In genomic region chr13:34154217-34154930, GRCm38 (mm10) we compare ENCODE assay signal across 9 mouse cellular contexts. TPM values are rescaled to one million over a fixed set of nuclear protein-coding genes. Genes with fewer than 3 reads are reported as not detected.
DNase-seq lines count a peak whose midpoint lies in the region; ATAC-seq and TF ChIP-seq lines count a peak whose summit lies in the region.
"Had no signal": no experiment of that assay in that cellular context is flagged by ENCODE, and none has a peak within 500 bp of the region (broad histone marks: within the 10 kb centered on the region; RNA-seq: fewer than 3 reads in every experiment).

No protein-coding gene starts in this region.

- H3K4me3 ChIP-seq in limb, embryonic 14.5 days (replicated peaks; ENCODE audit: low read length) = peak overlapping the region; percentile 6; the same call in 1 of the 2 replicates
- peak overlapping the region; percentile 18 for H3K4me3 ChIP-seq in midbrain, embryonic 15.5 days
- no peak overlapping the region; the same call in 1 of the 2 replicates for H3K4me3 ChIP-seq in testis, adult 2 months (ENCODE audit: control insufficient read depth, low read depth, low read length)
- H3K4me3 ChIP-seq: erythroblast, embryonic 14.5 days had no signal

- H3K4me1 ChIP-seq in limb, embryonic 14.5 days (ENCODE audit: control insufficient read depth, insufficient read depth, low read length) = peaks cover 26% of the 10 kb centered on the region
- peaks cover 30% of the 10 kb centered on the region for H3K4me1 ChIP-seq in midbrain, embryonic 15.5 days
- H3K4me1 ChIP-seq in testis, adult 2 months (ENCODE audit: control insufficient read depth, insufficient read depth, low read length) = peaks cover 8% of the 10 kb centered on the region

- TF ChIP-seq CTCF in testis, adult 2 months (IDR thresholded peaks at IDR 0.05; ENCODE audit: control insufficient read depth, insufficient read depth, insufficient replicate concordance, low read depth, low read length) = peak; percentile 38; the same call in 1 of the 2 replicates

- 54% methylated on average over 13 of the region's 13 CpGs for WGBS in limb, embryonic 14.5 days
- WGBS in midbrain, embryonic 15.5 days = 39% methylated on average over 13 of the region's 13 CpGs

- no peaks in the 10 kb centered on the region for H3K9me3 ChIP-seq in limb, embryonic 14.5 days (ENCODE audit: control insufficient read depth, low read length)
- no peaks in the 10 kb centered on the region for H3K9me3 ChIP-seq in midbrain, embryonic 15.5 days

- peak; percentile 83 for ATAC-seq in granulocyte monocyte progenitor cell, adult 5-6 weeks (replicated peaks; ENCODE audit: poor library complexity, severe bottlenecking)
- ATAC-seq in limb, embryonic 14.5 days (ENCODE audit: low FRiP score, low read depth) = no peak
- peak; percentile 42; the same call in 1 of the 2 replicates for ATAC-seq in midbrain, embryonic 15.5 days (replicated peaks)

- DNase-seq in A20 (ENCODE audit: low read depth, low spot score) = peak; percentile 86
- DNase-seq in adrenal gland, adult 18-20 months (ENCODE audit: low spot score in 2 of 2) = peak; percentile 61 to 64
- peak; percentile 72 for DNase-seq in embryo, embryonic 11 days
- DNase-seq in kidney, adult 18-20 months = peak; percentile 85
- DNase-seq in limb, embryonic 14.5 days (ENCODE audit: low spot score) = peak; percentile 76

- H3K36me3 ChIP-seq in limb, embryonic 14.5 days (ENCODE audit: control insufficient read depth, insufficient read depth, low read length) = no peaks in the 10 kb centered on the region
- no peaks in the 10 kb centered on the region for H3K36me3 ChIP-seq in midbrain, embryonic 15.5 days (replicated peaks)
- no peaks in the 10 kb centered on the region for H3K36me3 ChIP-seq in testis, adult 2 months (ENCODE audit: control insufficient read depth, insufficient read depth, low read length)

- no peaks in the 10 kb centered on the region for H3K27me3 ChIP-seq in limb, embryonic 14.5 days (ENCODE audit: control insufficient read depth, insufficient read depth, low read length)
- H3K27me3 ChIP-seq in midbrain, embryonic 15.5 days (replicated peaks) = no peaks in the 10 kb centered on the region
- no peaks in the 10 kb centered on the region for H3K27me3 ChIP-seq in testis, adult 2 months (ENCODE audit: control insufficient read depth, insufficient read depth, low read length)

- TF ChIP-seq POLR2A in limb, embryonic 14.5 days (IDR thresholded peaks at IDR 0.05; ENCODE audit: borderline replicate concordance, extremely low read depth, insufficient read depth, insufficient read length) = no peak
- no peak for TF ChIP-seq POLR2A in testis, adult 2 months (IDR thresholded peaks at IDR 0.05; ENCODE audit: control insufficient read depth, low read depth, low read length)

- peak overlapping the region; percentile 28 for H3K4me2 ChIP-seq in limb, embryonic 14.5 days (replicated peaks; ENCODE audit: low read depth, low read length, severe bottlenecking)
- peak overlapping the region; percentile 39 for H3K4me2 ChIP-seq in midbrain, embryonic 15.5 days

- no peak overlapping the region; the same call in 1 of the 2 replicates for H3K9ac ChIP-seq in limb, embryonic 14.5 days (ENCODE audit: low read depth, low read length, severe bottlenecking)
- H3K9ac ChIP-seq in midbrain, embryonic 15.5 days = no peak overlapping the region

- peak overlapping the region; percentile 40; the same call in 1 of the 2 replicates for H3K27ac ChIP-seq in limb, embryonic 14.5 days (replicated peaks; ENCODE audit: low read depth, low read length)
- H3K27ac ChIP-seq in midbrain, embryonic 15.5 days = peak overlapping the region; percentile 74
- no peak overlapping the region for H3K27ac ChIP-seq in testis, adult 2 months (ENCODE audit: control insufficient read depth, insufficient read depth, low read depth, low read length)

RNA-seq across cellular contexts. Expression of gene Psmg4, which starts 8.4 kb away (rescaled TPM):
- total RNA-seq in adrenal gland, adult 18-20 months (2021) = 10 to 100 TPM; 30.3 to 35.0 TPM
- 50.2 and 81.2 TPM in 2 replicates for total RNA-seq in granulocyte monocyte progenitor cell, adult 5-6 weeks (2014; fragmentation: Nextera tagmentation)
- total RNA-seq in granulocyte monocyte progenitor cell, adult 5-6 weeks (2017) = 181 and 240 TPM in 2 replicates
- 133 and 153 TPM in 2 replicates for polyA plus RNA-seq in limb, embryonic 14.5 days (2012; rRNA removed)
- 75.5 and 83.8 TPM in 2 replicates for polyA plus RNA-seq in limb, embryonic 14.5 days (2014; fragmentation: Nextera tagmentation; extraction: Ambion mirVana)
- 66.6 and 69.2 TPM in 2 replicates for polyA plus RNA-seq in midbrain, embryonic 15.5 days (2015; fragmentation: Nextera tagmentation; extraction: Ambion mirVana)
- 39.7 and 49.8 TPM in 2 replicates for polyA plus RNA-seq in testis, adult 2 months (2012; rRNA removed)

RNA-seq across cellular contexts. Expression of gene Tubb2b, which starts 24.1 kb away (rescaled TPM):
- total RNA-seq in adrenal gland, adult 18-20 months (2021) = 1 to 10 TPM; 1.0 to 2.9 TPM
- not detected in 2 replicates for total RNA-seq in granulocyte monocyte progenitor cell, adult 5-6 weeks (2014; fragmentation: Nextera tagmentation)
- not detected in 2 replicates for total RNA-seq in granulocyte monocyte progenitor cell, adult 5-6 weeks (2017)
- polyA plus RNA-seq in limb, embryonic 14.5 days (2012; rRNA removed) = 376 and 378 TPM in 2 replicates
- polyA plus RNA-seq in limb, embryonic 14.5 days (2014; fragmentation: Nextera tagmentation; extraction: Ambion mirVana) = 28.5 TPM in 2 replicates
- 1,126 and 1,130 TPM in 2 replicates for polyA plus RNA-seq in midbrain, embryonic 15.5 days (2015; fragmentation: Nextera tagmentation; extraction: Ambion mirVana)
- polyA plus RNA-seq in testis, adult 2 months (2012; rRNA removed) = 0.46 and 2.1 TPM in 2 replicates
